Mouse (Mus musculus): ENCODE results near the gene Irf7. TPM values are rescaled to one million over a fixed set of nuclear protein-coding genes. Genes with fewer than 3 reads are reported as not detected.
A peak's percentile ranks its signal among the peaks of the same experiment; 100 is the strongest.

The Irf7 gene
- polyA plus RNA-seq, 1 experiment = 5.6 TPM

DNA sequence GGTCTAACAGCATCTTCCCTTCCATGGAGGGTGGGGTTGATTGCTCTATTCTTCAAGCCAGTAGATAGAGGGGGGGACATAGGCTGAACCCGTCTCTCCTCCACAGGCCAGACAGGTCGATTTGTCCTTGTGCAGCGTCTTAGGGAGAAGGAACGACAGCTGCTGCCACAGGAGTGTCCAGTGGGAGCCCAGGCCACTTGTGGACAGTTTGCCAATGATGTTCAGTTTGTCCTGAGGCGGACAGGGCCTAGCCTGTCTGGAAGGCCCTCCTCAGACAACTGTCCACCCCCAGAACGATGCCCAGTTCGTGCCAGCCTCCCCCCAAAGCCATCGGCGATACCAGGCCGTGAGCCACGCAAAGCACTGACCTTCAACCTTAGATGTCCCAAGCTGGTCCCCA, 49.4 kb downstream of the Irf7 start:
- TF ChIP-seq POLR2A (IDR thresholded peaks at IDR 0.05; ENCODE audit: borderline replicate concordance, insufficient read depth, low read length) = no peak
- TF ChIP-seq CTCF (IDR thresholded peaks at IDR 0.05; ENCODE audit: borderline replicate concordance, insufficient read depth, low read depth, low read length) = no peak
- no peak overlapping the region for H3K4me3 ChIP-seq (replicated peaks; ENCODE audit: insufficient read depth, low read depth, low read length)
- H3K4me1 ChIP-seq (ENCODE audit: control insufficient read depth, insufficient read depth, low read length) = no peaks in the 10 kb centered on the region; the same call in 1 of the 2 replicates
- H3K27me3 ChIP-seq (ENCODE audit: control insufficient read depth, insufficient read depth, low read length) = no peaks in the 10 kb centered on the region
- no peak for DNase-seq
- no peak overlapping the region for H3K27ac ChIP-seq (ENCODE audit: insufficient read depth, low read length)
- 84% methylated on average over 11 of the region's 11 CpGs for WGBS

DNA sequence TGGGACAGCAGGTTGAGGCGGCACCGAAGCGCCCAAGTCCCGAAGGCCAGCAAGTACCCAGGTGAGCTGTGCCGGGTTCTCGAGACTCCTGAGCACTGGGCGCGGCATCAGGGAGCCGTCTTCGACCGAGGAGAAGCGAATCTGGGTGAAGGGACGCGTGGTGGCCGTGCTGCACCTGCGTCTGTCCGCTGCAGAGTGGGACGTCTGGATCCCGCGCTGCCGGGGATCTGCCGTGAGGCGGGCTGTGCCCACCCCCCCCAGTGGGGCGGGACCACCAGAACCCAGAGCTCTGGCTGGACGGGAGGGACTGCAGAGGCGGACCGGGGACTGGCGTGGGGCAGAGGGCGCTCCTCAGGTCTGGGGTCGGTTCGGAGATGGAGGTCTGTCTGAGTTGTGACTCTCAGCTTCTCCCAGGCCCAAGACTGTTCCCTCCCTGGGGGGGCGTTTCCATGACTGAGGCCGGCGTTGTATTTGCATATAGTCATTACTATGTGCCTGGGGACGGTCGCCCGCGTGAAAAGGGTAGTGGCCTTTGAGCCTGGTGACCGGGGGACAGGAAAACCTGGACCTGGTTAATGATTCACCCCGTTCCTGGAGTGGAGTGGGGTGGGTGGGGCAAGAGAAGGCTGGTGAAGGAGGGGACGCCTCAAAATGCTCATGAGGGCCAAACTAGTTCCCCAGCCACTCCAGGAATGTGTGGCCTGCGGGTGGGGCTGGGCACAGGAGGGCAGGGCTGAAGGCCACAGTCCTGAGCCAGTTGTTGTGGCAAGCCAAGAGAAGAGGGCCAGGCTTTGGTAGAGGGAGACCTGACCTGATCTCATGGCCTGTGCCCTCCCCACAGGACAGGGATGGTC, 50.2 kb downstream of the Irf7 start:
- no peak for TF ChIP-seq POLR2A (IDR thresholded peaks at IDR 0.05; ENCODE audit: borderline replicate concordance, insufficient read depth, low read length)
- no peak for TF ChIP-seq CTCF (IDR thresholded peaks at IDR 0.05; ENCODE audit: borderline replicate concordance, insufficient read depth, low read depth, low read length)
- Histone ChIP-seq H3K4me1 (ENCODE audit: control insufficient read depth, insufficient read depth, low read length) (no peaks in the 10 kb centered on the region), H3K4me3 (replicated peaks; ENCODE audit: insufficient read depth, low read depth, low read length) (peak overlapping the region; percentile 67), H3K27ac (ENCODE audit: insufficient read depth, low read length) (no peak overlapping the region), H3K27me3 (ENCODE audit: control insufficient read depth, insufficient read depth, low read length) (no peaks in the 10 kb centered on the region)
- DNase-seq = peak in 1 of 2 experiments; percentile 24
- WGBS = 3% methylated on average over 42 of the region's 42 CpGs

DNA sequence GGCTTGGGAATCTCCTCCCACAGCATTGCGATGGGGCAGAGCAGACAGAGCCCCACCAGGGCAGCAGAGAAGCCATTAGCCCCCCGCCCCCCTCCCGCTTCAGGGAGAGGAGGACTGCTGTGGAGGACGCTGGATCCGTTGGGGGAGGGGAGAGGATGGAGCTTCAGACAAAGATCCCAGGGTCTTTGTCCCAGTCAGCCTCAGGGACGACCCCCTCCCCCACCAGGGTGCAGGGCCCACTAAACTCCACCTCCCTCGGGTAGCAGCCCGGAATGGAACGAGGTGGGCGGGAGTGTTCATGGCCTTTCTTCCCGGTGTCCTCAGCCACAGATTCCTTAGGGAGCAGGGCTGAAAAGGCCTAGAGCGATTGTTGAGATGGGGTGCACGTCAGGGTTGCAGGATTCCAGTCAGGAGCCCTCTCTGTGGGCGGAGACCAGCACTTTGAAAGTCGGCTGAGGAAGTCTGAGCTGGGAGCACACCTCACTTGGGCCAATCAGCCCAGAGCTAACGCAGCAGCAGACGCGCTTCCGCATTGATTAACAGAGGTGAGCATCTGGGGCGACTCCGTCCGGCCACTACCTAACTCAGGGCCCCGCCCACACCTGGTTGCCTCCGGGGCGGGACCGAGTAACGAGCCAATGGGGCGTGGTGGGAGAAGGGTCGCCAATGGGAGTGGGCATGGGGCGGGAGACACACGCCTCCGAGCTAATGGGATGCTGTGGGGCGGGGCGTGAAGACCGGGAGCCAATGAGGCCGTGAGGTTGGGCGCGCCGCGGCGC, 51.0 kb downstream of the Irf7 start, which contains the start of gene Rassf7:
Gene Rassf7, plus strand, starts transcription at position 760 of the 779 bp plus-strand sequence.
- peak within 1 kb of the TSS; percentile 67 for H3K4me3 ChIP-seq (replicated peaks; ENCODE audit: insufficient read depth, low read depth, low read length)
- WGBS = 3% methylated on average over 39 of the region's 41 CpGs
- no peak within 1 kb of the TSS for H3K27ac ChIP-seq (ENCODE audit: insufficient read depth, low read length)
- no peaks in the 10 kb centered on the region for H3K4me1 ChIP-seq (ENCODE audit: control insufficient read depth, insufficient read depth, low read length)
- TF ChIP-seq CTCF (IDR thresholded peaks at IDR 0.05; ENCODE audit: borderline replicate concordance, insufficient read depth, low read depth, low read length) (no peak), POLR2A (IDR thresholded peaks at IDR 0.05; ENCODE audit: borderline replicate concordance, insufficient read depth, low read length) (no peak)
- DNase-seq = peak; percentile 85 to 90
- no peaks in the 10 kb centered on the region for H3K27me3 ChIP-seq (ENCODE audit: control insufficient read depth, insufficient read depth, low read length)

DNA sequence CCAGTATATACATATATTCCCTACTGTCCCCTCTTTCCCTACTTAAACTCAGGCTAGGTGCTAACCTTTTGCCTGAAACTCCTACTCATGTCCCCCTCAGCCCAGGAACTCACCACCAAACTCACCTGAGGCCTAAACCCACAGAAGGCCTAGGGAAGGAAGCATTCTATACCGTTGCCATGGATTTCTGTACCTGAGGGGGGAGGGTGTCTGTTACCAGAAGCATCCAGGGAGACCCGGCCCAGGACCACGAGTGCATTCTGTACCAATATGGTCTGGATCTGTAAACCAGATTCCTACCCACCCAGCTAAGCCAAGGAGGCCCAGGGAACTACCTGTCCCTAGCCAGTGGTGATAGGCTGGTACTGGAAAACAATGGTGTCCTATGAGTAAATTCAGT, 52.0 kb downstream of the Irf7 start:
- Histone ChIP-seq H3K27ac (ENCODE audit: insufficient read depth, low read length) (no peak overlapping the region), H3K4me3 (replicated peaks; ENCODE audit: insufficient read depth, low read depth, low read length) (no peak overlapping the region), H3K27me3 (ENCODE audit: control insufficient read depth, insufficient read depth, low read length) (no peaks in the 10 kb centered on the region), H3K4me1 (ENCODE audit: control insufficient read depth, insufficient read depth, low read length) (no peaks in the 10 kb centered on the region)
- TF ChIP-seq POLR2A (IDR thresholded peaks at IDR 0.05; ENCODE audit: borderline replicate concordance, insufficient read depth, low read length) (no peak), CTCF (IDR thresholded peaks at IDR 0.05; ENCODE audit: borderline replicate concordance, insufficient read depth, low read depth, low read length) (no peak)
- no peak for DNase-seq
- WGBS = 78% methylated on average over 3 of the region's 3 CpGs

DNA sequence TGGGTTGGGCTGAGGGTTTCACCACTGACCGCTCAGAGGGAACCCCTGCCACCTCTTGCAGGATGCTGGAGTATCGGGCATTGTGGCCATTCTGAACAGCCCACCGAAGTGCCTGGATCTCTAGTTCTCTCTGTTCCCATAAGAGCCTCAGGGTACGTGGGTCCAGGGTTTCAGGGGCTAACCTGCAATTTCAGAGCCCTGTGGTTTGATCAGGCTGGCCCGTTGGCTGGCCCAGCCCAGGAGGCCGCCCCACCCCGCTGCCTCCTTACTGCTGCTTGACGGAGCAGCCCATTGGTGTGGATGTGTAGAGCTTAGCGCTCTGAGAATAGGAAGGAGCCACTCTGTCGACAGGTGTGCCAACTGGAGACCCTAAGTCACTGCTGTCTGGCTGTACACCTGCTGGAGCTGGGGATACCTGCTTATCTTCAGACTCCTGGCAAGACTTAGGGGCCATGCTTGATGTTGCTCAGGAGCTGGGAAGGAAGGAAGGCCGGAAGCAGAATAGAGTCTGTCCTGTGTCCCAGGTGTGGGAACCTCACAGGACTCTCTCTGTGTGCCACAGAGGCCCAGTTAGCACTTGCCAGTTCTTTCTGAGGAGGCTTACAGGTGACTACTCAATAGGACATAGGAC, 52.6 kb downstream of the Irf7 start, which contains the start of gene Lmntd2:
Gene Lmntd2, minus strand, starts transcription at position 476 of the 631 bp plus-strand sequence.
- DNase-seq = no peak
- Histone ChIP-seq H3K4me3 (replicated peaks; ENCODE audit: insufficient read depth, low read depth, low read length) (no peak within 1 kb of the TSS), H3K27me3 (ENCODE audit: control insufficient read depth, insufficient read depth, low read length) (no peaks in the 10 kb centered on the region), H3K4me1 (ENCODE audit: control insufficient read depth, insufficient read depth, low read length) (no peaks in the 10 kb centered on the region), H3K27ac (ENCODE audit: insufficient read depth, low read length) (no peak within 1 kb of the TSS)
- TF ChIP-seq CTCF (IDR thresholded peaks at IDR 0.05; ENCODE audit: borderline replicate concordance, insufficient read depth, low read depth, low read length) (no peak), POLR2A (IDR thresholded peaks at IDR 0.05; ENCODE audit: borderline replicate concordance, insufficient read depth, low read length) (no peak)
- WGBS = 90% methylated on average over 11 of the region's 11 CpGs

DNA sequence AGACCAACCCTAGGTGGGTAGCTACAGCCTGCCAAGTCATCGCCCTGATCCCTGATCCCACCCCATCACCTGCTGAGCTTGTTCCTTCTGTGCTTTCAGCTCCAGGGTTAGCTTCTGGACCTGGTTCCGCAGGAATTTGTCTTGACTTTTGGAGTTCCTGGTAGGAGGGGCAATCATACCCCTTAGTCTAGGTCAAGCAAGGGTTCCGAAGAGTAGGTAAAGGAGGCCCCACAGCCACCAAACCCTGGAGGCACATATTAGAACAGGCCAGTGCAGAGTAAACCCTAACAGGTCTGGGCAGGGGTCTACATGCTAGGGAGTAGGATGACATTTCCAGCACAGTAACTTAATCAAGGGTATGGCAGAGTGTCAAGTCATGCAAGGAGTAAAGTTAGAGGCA, 53.1 kb downstream of the Irf7 start:
- TF ChIP-seq POLR2A (IDR thresholded peaks at IDR 0.05; ENCODE audit: borderline replicate concordance, insufficient read depth, low read length) (no peak), CTCF (IDR thresholded peaks at IDR 0.05; ENCODE audit: borderline replicate concordance, insufficient read depth, low read depth, low read length) (no peak)
- Histone ChIP-seq H3K4me3 (replicated peaks; ENCODE audit: insufficient read depth, low read depth, low read length) (no peak overlapping the region), H3K27ac (ENCODE audit: insufficient read depth, low read length) (no peak overlapping the region), H3K27me3 (ENCODE audit: control insufficient read depth, insufficient read depth, low read length) (no peaks in the 10 kb centered on the region), H3K4me1 (ENCODE audit: control insufficient read depth, insufficient read depth, low read length) (no peaks in the 10 kb centered on the region)
- WGBS = 82% methylated on average over 3 of the region's 3 CpGs
- DNase-seq = no peak

Other genes with a start within 250 kb of the Irf7 start
- gene Ifitm6, start 248.6 kb downstream of the Irf7 start, polyA plus RNA-seq (2012; rRNA removed) = 0.56 and 0.87 TPM in 2 replicates
- gene Gm17387, start 237.3 kb downstream of the Irf7 start, polyA plus RNA-seq (2012; rRNA removed) = not detected in 2 replicates
- gene B4galnt4, start 205.4 kb downstream of the Irf7 start, polyA plus RNA-seq (2012; rRNA removed) = 79.0 and 90.6 TPM in 2 replicates
- 9.6 and 11.2 TPM in 2 replicates for gene Pkp3, start 188.3 kb downstream of the Irf7 start, polyA plus RNA-seq (2012; rRNA removed)
- gene Sigirr, start 165.9 kb downstream of the Irf7 start, polyA plus RNA-seq (2012; rRNA removed) = 2.8 and 4.1 TPM in 2 replicates
- gene Ano9, start 148.7 kb downstream of the Irf7 start, polyA plus RNA-seq (2012; rRNA removed) = 0.08 TPM in 1 of 2 replicates, not detected in the other
- 62.4 and 64.2 TPM in 2 replicates for gene Ptdss2, start 144.1 kb downstream of the Irf7 start, polyA plus RNA-seq (2012; rRNA removed)
- gene Rnh1, start 93.6 kb downstream of the Irf7 start, polyA plus RNA-seq (2012; rRNA removed) = 66.9 and 67.4 TPM in 2 replicates
- gene Hras, start 72.5 kb downstream of the Irf7 start, polyA plus RNA-seq (2012; rRNA removed) = 169 and 186 TPM in 2 replicates
- 5.6 and 6.3 TPM in 2 replicates for gene Lrrc56, start 72.3 kb downstream of the Irf7 start, polyA plus RNA-seq (2012; rRNA removed)
- 0.19 and 0.26 TPM in 2 replicates for gene Lmntd2, start 52.4 kb downstream of the Irf7 start, polyA plus RNA-seq (2012; rRNA removed)
- gene Rassf7, start 50.6 kb downstream of the Irf7 start, polyA plus RNA-seq (2012; rRNA removed) = 5.5 TPM in 2 replicates
- 31.2 and 32.0 TPM in 2 replicates for gene Phrf1, start 37.7 kb downstream of the Irf7 start, polyA plus RNA-seq (2012; rRNA removed)
- 0.07 TPM in 1 of 2 replicates, not detected in the other for gene Cdhr5, start 10.3 kb upstream of the Irf7 start, polyA plus RNA-seq (2012; rRNA removed)
- 0.70 and 1.0 TPM in 2 replicates for gene Sct, start 12.7 kb upstream of the Irf7 start, polyA plus RNA-seq (2012; rRNA removed)
- gene Drd4, start 25.5 kb upstream of the Irf7 start, polyA plus RNA-seq (2012; rRNA removed) = 0.49 and 0.76 TPM in 2 replicates
- gene Deaf1, start 61.2 kb upstream of the Irf7 start, polyA plus RNA-seq (2012; rRNA removed) = 47.5 and 49.3 TPM in 2 replicates
- gene Tmem80, start 61.3 kb upstream of the Irf7 start, polyA plus RNA-seq (2012; rRNA removed) = 66.7 and 68.3 TPM in 2 replicates
- 77.3 and 90.4 TPM in 2 replicates for gene Eps8l2, start 72.4 kb upstream of the Irf7 start, polyA plus RNA-seq (2012; rRNA removed)
- 222 and 232 TPM in 2 replicates for gene Taldo1, start 125.7 kb upstream of the Irf7 start, polyA plus RNA-seq (2012; rRNA removed)
- gene Gatd1, start 147.7 kb upstream of the Irf7 start, polyA plus RNA-seq (2012; rRNA removed) = 48.1 and 49.2 TPM in 2 replicates
- gene Cend1, start 163.0 kb upstream of the Irf7 start, polyA plus RNA-seq (2012; rRNA removed) = 375 and 402 TPM in 2 replicates
- gene Slc25a22, start 171.4 kb upstream of the Irf7 start, polyA plus RNA-seq (2012; rRNA removed) = 328 and 384 TPM in 2 replicates
- gene Pidd1, start 177.5 kb upstream of the Irf7 start, polyA plus RNA-seq (2012; rRNA removed) = 3.2 and 4.4 TPM in 2 replicates
- gene Rplp2, start 180.9 kb upstream of the Irf7 start, polyA plus RNA-seq (2012; rRNA removed) = 481 and 571 TPM in 2 replicates
- 46.8 and 51.3 TPM in 2 replicates for gene Pnpla2, start 188.7 kb upstream of the Irf7 start, polyA plus RNA-seq (2012; rRNA removed)
- gene Cracr2b, start 194.6 kb upstream of the Irf7 start, polyA plus RNA-seq (2012; rRNA removed) = 8.3 and 10.1 TPM in 2 replicates
- 68.7 and 73.9 TPM in 2 replicates for gene Cd151, start 200.9 kb upstream of the Irf7 start, polyA plus RNA-seq (2012; rRNA removed)
- gene Polr2l, start 208.7 kb upstream of the Irf7 start, polyA plus RNA-seq (2012; rRNA removed) = 58.9 and 62.3 TPM in 2 replicates
- 140 and 162 TPM in 2 replicates for gene Tspan4, start 208.8 kb upstream of the Irf7 start, polyA plus RNA-seq (2012; rRNA removed)

Measured in cerebellum, adult 2 months (tissue).